Comparison of ENCODE assay signal across 10 mouse cellular contexts in genomic region chr7:140882469-140882803, GRCm38 (mm10). TPM values are rescaled to one million over a fixed set of nuclear protein-coding genes. Genes with fewer than 3 reads are reported as not detected.
A peak's percentile ranks its signal among the peaks of the same experiment; 100 is the strongest.
DNase-seq lines count a peak whose midpoint lies in the region; ATAC-seq and TF ChIP-seq lines count a peak whose summit lies in the region.
"Had no signal": no experiment of that assay in that cellular context is flagged by ENCODE, and none has a peak within 500 bp of the region (broad histone marks: within the 10 kb centered on the region; RNA-seq: fewer than 3 reads in every experiment).

No protein-coding gene starts in this region.

- no peaks in the 10 kb centered on the region for H3K4me1 ChIP-seq in lung, postnatal 0 days (ENCODE audit: insufficient read depth, low read depth, low read length)
- peaks cover 50% of the 10 kb centered on the region for H3K4me1 ChIP-seq in erythroblast, embryonic 14.5 days (ENCODE audit: control insufficient read depth)
- H3K4me1 ChIP-seq in limb, embryonic 11.5 days (ENCODE audit: control insufficient read depth, insufficient read depth, low read length) = no peaks in the 10 kb centered on the region
- H3K4me1 ChIP-seq in olfactory bulb, adult 2 months (ENCODE audit: control insufficient read depth, insufficient read depth, low read length) = peaks cover 3% of the 10 kb centered on the region; the same call in 1 of the 2 replicates

- H3K27me3 ChIP-seq in lung, postnatal 0 days (replicated peaks; ENCODE audit: insufficient read depth, low read length) = no peaks in the 10 kb centered on the region
- H3K27me3 ChIP-seq in erythroblast, embryonic 14.5 days (ENCODE audit: control insufficient read depth) = no peaks in the 10 kb centered on the region
- H3K27me3 ChIP-seq in limb, embryonic 11.5 days (ENCODE audit: control insufficient read depth, insufficient read depth, low read length) = no peaks in the 10 kb centered on the region

- no peak for TF ChIP-seq POLR2A in olfactory bulb, adult 2 months (IDR thresholded peaks at IDR 0.05; ENCODE audit: insufficient read depth, low read depth, low read length)

- no peak for TF ChIP-seq CTCF in lung, postnatal 0 days (IDR thresholded peaks at IDR 0.05)
- no peak for TF ChIP-seq CTCF in olfactory bulb, adult 2 months (IDR thresholded peaks at IDR 0.05; ENCODE audit: insufficient read depth, low read depth, low read length)

- no peaks in the 10 kb centered on the region for H3K9me3 ChIP-seq in lung, postnatal 0 days (ENCODE audit: low read length)
- no peaks in the 10 kb centered on the region for H3K9me3 ChIP-seq in erythroblast, embryonic 14.5 days (ENCODE audit: control insufficient read depth, low read length)
- no peaks in the 10 kb centered on the region for H3K9me3 ChIP-seq in limb, embryonic 11.5 days (ENCODE audit: control insufficient read depth, low read length)

- ATAC-seq in lung, postnatal 0 days = peak; percentile 8
- ATAC-seq in limb, embryonic 11.5 days (ENCODE audit: insufficient number of reproducible peaks, low FRiP score, low TSS enrichment, low read depth) = peak; percentile 60
- no peak for ATAC-seq in activated CD4-positive, CD25-positive, alpha-beta regulatory T cell, adult 4 months

- H3K4me2 ChIP-seq in lung, postnatal 0 days (replicated peaks; ENCODE audit: low read depth, low read length) = peak overlapping the region; percentile 67
- H3K4me2 ChIP-seq in limb, embryonic 11.5 days (ENCODE audit: low read depth, severe bottlenecking) = peak overlapping the region; percentile 89

- WGBS in lung, postnatal 0 days = 1% methylated on average over 12 of the region's 12 CpGs
- 0% methylated on average over 12 of the region's 12 CpGs for WGBS in limb, embryonic 11.5 days
- under 1% methylated on average over 12 of the region's 12 CpGs for WGBS in olfactory bulb, adult 2 months

- H3K36me3 ChIP-seq in lung, postnatal 0 days (ENCODE audit: insufficient read depth, low read length) = peaks cover 4% of the 10 kb centered on the region; the same call in 1 of the 2 replicates
- H3K36me3 ChIP-seq in erythroblast, embryonic 14.5 days (ENCODE audit: control insufficient read depth) = peaks cover 53% of the 10 kb centered on the region
- peaks cover 9% of the 10 kb centered on the region; the same call in 1 of the 2 replicates for H3K36me3 ChIP-seq in limb, embryonic 11.5 days (ENCODE audit: control insufficient read depth, insufficient read depth, low read length)

- TF ChIP-seq EP300 in lung, postnatal 0 days (IDR thresholded peaks at IDR 0.05) = no peak

- DNase-seq in lung, postnatal 0 days (ENCODE audit: low spot score) = no peak
- DNase-seq in lung, postnatal 36 days = no peak
- no peak for DNase-seq in limb, embryonic 11.5 days (ENCODE audit: low spot score)
- no peak for DNase-seq in adrenal gland, adult 8-10 months
- DNase-seq in spleen, adult 18-20 months = no peak

- H3K4me3 ChIP-seq in lung, postnatal 0 days (ENCODE audit: low read depth, low read length) = peak overlapping the region; percentile 73
- peak overlapping the region; percentile 87 for H3K4me3 ChIP-seq in erythroblast, embryonic 14.5 days (replicated peaks)
- H3K4me3 ChIP-seq in limb, embryonic 11.5 days (ENCODE audit: low read depth, low read length) = peak overlapping the region; percentile 94
- peak overlapping the region; percentile 93 for H3K4me3 ChIP-seq in olfactory bulb, adult 2 months (ENCODE audit: insufficient read depth, low read depth, low read length)

- H3K9ac ChIP-seq in lung, postnatal 0 days (replicated peaks; ENCODE audit: low read depth) = peak overlapping the region; percentile 60
- H3K9ac ChIP-seq in limb, embryonic 11.5 days (ENCODE audit: low read length) = peak overlapping the region; percentile 75

- peak overlapping the region; percentile 77 for H3K27ac ChIP-seq in lung, postnatal 0 days (ENCODE audit: low read length)
- 0 out of 2 replicates have a peak overlapping the region, but pooled peaks have one; percentile 16 for H3K27ac ChIP-seq in limb, embryonic 11.5 days (replicated peaks; ENCODE audit: low read depth, low read length)
- no peak overlapping the region for H3K27ac ChIP-seq in olfactory bulb, adult 2 months (ENCODE audit: insufficient read depth, low read depth, low read length)

RNA-seq across cellular contexts. Expression of gene Sirt3, which starts 0.3 kb away (rescaled TPM):
- 23.7 and 25.8 TPM in 2 replicates for polyA plus RNA-seq in lung, postnatal 0 days (2015; fragmentation: Nextera tagmentation; extraction: Ambion mirVana)
- 1.8 and 1.9 TPM in 2 replicates for polyA plus RNA-seq in erythroblast, embryonic 14.5 days (2012)
- polyA plus RNA-seq in limb, embryonic 11.5 days (2014; fragmentation: Nextera tagmentation; extraction: Ambion mirVana) = 21.6 and 23.2 TPM in 2 replicates
- polyA plus RNA-seq in olfactory bulb, adult 2 months (2012; ENCODE audit: insufficient read depth, insufficient read length, low replicate concordance, missing spikeins) = not detected in 2 replicates
- 10 to 100 TPM; 33.4 to 48.7 (median 41.0) TPM for total RNA-seq in adrenal gland, adult 8-10 months (2022)
- polyA plus RNA-seq in activated CD4-positive, CD25-positive, alpha-beta regulatory T cell, adult 4 months (2017; shearing (Covaris generic)) = 1 to 10 TPM; 5.9 to 8.0 TPM

RNA-seq across cellular contexts. Expression of gene Psmd13, which starts 0.7 kb away (rescaled TPM):
- polyA plus RNA-seq in lung, postnatal 0 days (2015; fragmentation: Nextera tagmentation; extraction: Ambion mirVana) = 157 and 164 TPM in 2 replicates
- polyA plus RNA-seq in erythroblast, embryonic 14.5 days (2012) = 13.2 and 18.4 TPM in 2 replicates
- 185 and 243 TPM in 2 replicates for polyA plus RNA-seq in limb, embryonic 11.5 days (2014; fragmentation: Nextera tagmentation; extraction: Ambion mirVana)
- not detected in 2 replicates for polyA plus RNA-seq in olfactory bulb, adult 2 months (2012; ENCODE audit: insufficient read depth, insufficient read length, low replicate concordance, missing spikeins)
- 100 to 1,000 TPM; 113 to 125 (median 116) TPM for total RNA-seq in adrenal gland, adult 8-10 months (2022)
- 100 to 1,000 TPM; 110 to 160 TPM for polyA plus RNA-seq in activated CD4-positive, CD25-positive, alpha-beta regulatory T cell, adult 4 months (2017; shearing (Covaris generic))

RNA-seq across cellular contexts. Expression of gene Cox8b, which starts 17.8 kb away (rescaled TPM):
- 13.1 and 18.3 TPM in 2 replicates for polyA plus RNA-seq in lung, postnatal 0 days (2015; fragmentation: Nextera tagmentation; extraction: Ambion mirVana)
- not detected in 2 replicates for polyA plus RNA-seq in erythroblast, embryonic 14.5 days (2012)
- 0.88 and 1.0 TPM in 2 replicates for polyA plus RNA-seq in limb, embryonic 11.5 days (2014; fragmentation: Nextera tagmentation; extraction: Ambion mirVana)
- polyA plus RNA-seq in olfactory bulb, adult 2 months (2012; ENCODE audit: insufficient read depth, insufficient read length, low replicate concordance, missing spikeins) = not detected in 2 replicates
- 100 to 1,000 TPM in 3 of 4 experiments, 10 to 100 TPM in 1; 73.2 to 522 (median 364) TPM for total RNA-seq in adrenal gland, adult 8-10 months (2022)
- not detected for polyA plus RNA-seq in activated CD4-positive, CD25-positive, alpha-beta regulatory T cell, adult 4 months (2017; shearing (Covaris generic))
- total RNA-seq: monocyte, adult 5-6 weeks had no signal
- polyA plus RNA-seq: brain, embryonic 14.5 days had no signal

RNA-seq across cellular contexts. Expression of gene Bet1l, which starts 25.1 kb away (rescaled TPM):
- polyA plus RNA-seq in lung, postnatal 0 days (2015; fragmentation: Nextera tagmentation; extraction: Ambion mirVana) = 69.1 and 81.7 TPM in 2 replicates
- 0.95 and 1.2 TPM in 2 replicates for polyA plus RNA-seq in erythroblast, embryonic 14.5 days (2012)
- polyA plus RNA-seq in limb, embryonic 11.5 days (2014; fragmentation: Nextera tagmentation; extraction: Ambion mirVana) = 27.9 and 33.6 TPM in 2 replicates
- polyA plus RNA-seq in olfactory bulb, adult 2 months (2012; ENCODE audit: insufficient read depth, insufficient read length, low replicate concordance, missing spikeins) = not detected in 2 replicates
- total RNA-seq in adrenal gland, adult 8-10 months (2022) = 10 to 100 TPM; 37.7 to 53.3 (median 46.1) TPM
- polyA plus RNA-seq in activated CD4-positive, CD25-positive, alpha-beta regulatory T cell, adult 4 months (2017; shearing (Covaris generic)) = 10 to 100 TPM; 33.1 to 48.2 TPM

RNA-seq across cellular contexts. Expression of gene Ric8a, which starts 25.7 kb away (rescaled TPM):
- 63.6 and 68.0 TPM in 2 replicates for polyA plus RNA-seq in lung, postnatal 0 days (2015; fragmentation: Nextera tagmentation; extraction: Ambion mirVana)
- 2.1 and 2.7 TPM in 2 replicates for polyA plus RNA-seq in erythroblast, embryonic 14.5 days (2012)
- 57.2 and 61.4 TPM in 2 replicates for polyA plus RNA-seq in limb, embryonic 11.5 days (2014; fragmentation: Nextera tagmentation; extraction: Ambion mirVana)
- not detected in 2 replicates for polyA plus RNA-seq in olfactory bulb, adult 2 months (2012; ENCODE audit: insufficient read depth, insufficient read length, low replicate concordance, missing spikeins)
- 10 to 100 TPM; 59.8 to 87.7 (median 75.9) TPM for total RNA-seq in adrenal gland, adult 8-10 months (2022)
- polyA plus RNA-seq in activated CD4-positive, CD25-positive, alpha-beta regulatory T cell, adult 4 months (2017; shearing (Covaris generic)) = 10 to 100 TPM; 51.6 to 57.0 TPM

Comparison
In these comparisons a context has a peak if more than half of its experiments do, and no peak if none do; other contexts are left out.
1. RNA of gene Psmd13, which starts 0.7 kb away (polyA plus RNA-seq): 185 to 243 TPM in limb, embryonic 11.5 days, 157 to 164 TPM in lung, postnatal 0 days, 110 to 160 TPM in activated CD4-positive, CD25-positive, alpha-beta regulatory T cell, adult 4 months and 13.2 to 18.4 TPM in erythroblast, embryonic 14.5 days; not detected in olfactory bulb, adult 2 months; every median in the first group is over 10 times any median in the second.
2. Peak in every context shown above with its lines, with median percentiles within 50 percentile points of each other: H3K4me3 ChIP-seq.